Mouse (Mus musculus) myocyte (in vitro differentiated cells): ENCODE data around the gene 0610010K14Rik. TPM values are rescaled to one million over a fixed set of nuclear protein-coding genes. Genes with fewer than 3 reads are reported as not detected.

Source experiments
- H3K27me3 ChIP-seq: one replicate; pipeline ENCODE4 v1.6.1; 2011; ENCODE audit not compliant: control insufficient read depth, insufficient read depth, insufficient read length
- H3K36me3 ChIP-seq: one replicate; pipeline ENCODE4 v1.6.1; 2011; ENCODE audit not compliant: control insufficient read depth, insufficient read depth
- H3K4me2 ChIP-seq: one replicate; pipeline ENCODE4 v1.6.1; 2011; ENCODE audit warnings: low read depth, control low read depth
- H3K4me3 ChIP-seq: one replicate; pipeline ENCODE4 v1.5.1; 2011; ENCODE audit warnings: mild to moderate bottlenecking, control low read depth, moderate library complexity
- H3K79me2 ChIP-seq: one replicate; pipeline ENCODE4 v1.6.1; 2011; ENCODE audit not compliant: control insufficient read depth, insufficient read depth
- H3ac ChIP-seq: one replicate; pipeline ENCODE4 v1.6.1; 2011; ENCODE audit not compliant: control insufficient read depth, insufficient read length
- CEBPB ChIP-seq: IDR thresholded peaks from 2 replicates; pipeline ENCODE4 v1.6.1; 2011; ENCODE audit warnings: mild to moderate bottlenecking, moderate library complexity; ENCODE audit not compliant: poor library complexity, insufficient read depth, severe bottlenecking
- E2F4 ChIP-seq: IDR thresholded peaks from one replicate; pipeline ENCODE4 v1.6.1; 2011; ENCODE audit warnings: mild to moderate bottlenecking, control low read depth, moderate library complexity; ENCODE audit not compliant: insufficient read depth
- MAX ChIP-seq: IDR thresholded peaks from one replicate; pipeline ENCODE4 v1.6.1; 2011; ENCODE audit warnings: low read depth, mild to moderate bottlenecking, control low read depth
- MYOD1 ChIP-seq, 3 experiments: IDR thresholded peaks; one replicate each; pipeline ENCODE4 v1.6.1; 2011; ENCODE audit warnings: control low read depth in 2 of 3, low read depth in 2 of 3, mild to moderate bottlenecking in 2 of 3, moderate library complexity in 1 of 3; ENCODE audit not compliant: insufficient read length in 2 of 3, control insufficient read depth in 1 of 3
- MYOG ChIP-seq, 3 experiments: IDR thresholded peaks; one replicate each; pipeline ENCODE4 v1.6.1; 2011; ENCODE audit warnings: control low read depth in 2 of 3, low read depth in 2 of 3, mild to moderate bottlenecking in 2 of 3; ENCODE audit not compliant: insufficient read length in 2 of 3, control insufficient read depth in 1 of 3, insufficient read depth in 1 of 3
- POLR2A ChIP-seq: IDR thresholded peaks from one replicate; pipeline ENCODE4 v1.6.1; 2011; ENCODE audit warnings: low read depth, mild to moderate bottlenecking, control low read depth, moderate library complexity; ENCODE audit not compliant: insufficient read length
- POLR2AphosphoS2 ChIP-seq: IDR thresholded peaks from one replicate; pipeline ENCODE4 v1.6.1; 2011; ENCODE audit warnings: low read depth, control low read depth; ENCODE audit not compliant: insufficient read length
- REST ChIP-seq: IDR thresholded peaks from one replicate; pipeline ENCODE4 v1.6.1; 2011; ENCODE audit warnings: mild to moderate bottlenecking, control low read depth, moderate library complexity; ENCODE audit not compliant: insufficient read depth, insufficient read length
- SRF ChIP-seq: IDR thresholded peaks from one replicate; pipeline ENCODE4 v1.6.1; 2011; ENCODE audit warnings: low read depth; ENCODE audit not compliant: control insufficient read depth, insufficient read length
- TCF12 ChIP-seq: IDR thresholded peaks from one replicate; pipeline ENCODE4 v1.6.1; 2011; ENCODE audit warnings: mild to moderate bottlenecking, control low read depth; ENCODE audit not compliant: poor library complexity, insufficient read depth, severe bottlenecking
- TCF3 ChIP-seq: IDR thresholded peaks from one replicate; pipeline ENCODE4 v1.6.1; 2011; ENCODE audit warnings: low read depth, control low read depth; ENCODE audit not compliant: insufficient read length
- USF1 ChIP-seq: IDR thresholded peaks from one replicate; pipeline ENCODE4 v1.6.1; 2011; ENCODE audit warnings: low read depth, mild to moderate bottlenecking, control low read depth, moderate library complexity
- polyA plus RNA-seq: library from polyadenylated mRNA; unstranded; fragments of >200 nt; fragmentation: generic; extraction: Trizol; gene quantifications from one replicate; pipeline ENCODE4 v1.2.1, GENCODE M21; 2012; ENCODE audit warnings: missing spikeins

The 0610010K14Rik gene
- polyA plus RNA-seq, 1 experiment: 75.5 TPM

DNA sequence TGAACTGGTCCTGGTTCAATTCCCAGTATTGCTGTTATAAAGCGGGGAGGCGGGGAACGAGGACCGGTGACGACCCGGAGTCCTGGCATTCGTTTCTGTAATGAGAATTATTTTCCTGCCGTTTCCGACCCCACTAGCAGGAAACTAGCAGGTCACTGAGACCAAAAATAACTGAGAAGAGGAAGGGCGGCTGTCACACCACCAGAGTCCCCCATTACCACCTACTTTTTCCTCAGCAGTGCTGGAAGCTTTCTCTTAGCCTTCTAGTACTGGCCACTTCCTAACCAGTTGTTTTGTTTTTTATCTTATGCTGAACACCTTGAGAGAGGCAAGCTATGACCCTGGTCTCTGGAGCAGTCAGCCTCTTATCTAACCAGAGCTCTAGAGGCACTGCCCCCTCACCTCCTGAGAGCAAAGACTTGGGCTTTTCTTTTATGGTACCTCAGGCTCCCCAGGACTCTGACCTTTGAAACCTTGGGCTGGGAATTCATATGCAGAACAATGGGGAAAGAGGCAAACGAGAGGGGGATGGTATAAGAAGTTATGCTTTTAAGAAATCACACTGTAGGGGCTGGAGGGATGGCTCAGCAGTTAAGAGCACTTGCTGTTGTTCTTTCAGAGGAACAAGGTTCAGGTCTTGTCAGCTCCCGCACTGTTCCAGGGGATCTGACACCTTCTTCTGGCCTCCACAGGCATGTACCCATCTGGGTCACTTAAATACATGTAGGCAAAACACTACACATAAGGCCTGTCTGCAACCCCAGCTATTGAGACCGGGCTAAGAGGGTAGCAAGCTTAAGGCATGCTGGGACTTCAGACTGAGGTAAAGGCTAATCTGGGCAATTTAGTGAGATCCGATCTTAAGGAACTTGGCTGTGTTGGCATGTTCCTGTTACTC lies 15.9 kb downstream of the 0610010K14Rik start:
- no peaks in the 10 kb centered on the region for H3K36me3 ChIP-seq

GRCm38 (mm10) chr11:70220731-70221602 lies 16.7 kb downstream of the 0610010K14Rik start, which contains the start of gene Slc16a13:
TSS of gene Slc16a13 (minus strand) at chr11:70221064.
- Histone ChIP-seq H3K36me3 (no peaks in the 10 kb centered on the region), H3ac (peak within 1 kb of the TSS; percentile 0), H3K4me2 (peak within 1 kb of the TSS; percentile 100), H3K79me2 (no peaks in the 10 kb centered on the region), H3K27me3 (no peaks in the 10 kb centered on the region), H3K4me3 (peak within 1 kb of the TSS; percentile 59)
- TF ChIP-seq TCF12: no peak
- no peak for TF ChIP-seq E2F4
- peak; percentile 94 for TF ChIP-seq USF1
- TF ChIP-seq REST: no peak
- no peak for TF ChIP-seq TCF3
- no peak for TF ChIP-seq CEBPB
- peak; percentile 90 for TF ChIP-seq POLR2A
- no peak for TF ChIP-seq MYOG (IDR thresholded peaks at IDR 0.05; ENCODE audit: control insufficient read depth in 1 of 3, insufficient read depth in 1 of 3, insufficient read length in 2 of 3, low read depth in 2 of 3)
- TF ChIP-seq MYOD1 (IDR thresholded peaks at IDR 0.05; ENCODE audit: control insufficient read depth in 1 of 3, insufficient read length in 2 of 3, low read depth in 2 of 3): no peak
- no peak for TF ChIP-seq MAX
- no peak for TF ChIP-seq SRF
- peak; percentile 97 for TF ChIP-seq POLR2AphosphoS2

More for the DNA sequence above, 15.9 kb downstream of the 0610010K14Rik start:
- Histone ChIP-seq H3K4me3 (peak overlapping the region; percentile 59), H3K4me2 (peak overlapping the region; percentile 100), H3ac (peak overlapping the region; percentile 0), H3K27me3 (no peaks in the 10 kb centered on the region), H3K79me2 (no peaks in the 10 kb centered on the region)
- TF ChIP-seq E2F4 (no peak), TCF12 (no peak), REST (no peak), TCF3 (no peak), MAX (no peak), USF1 (no peak), MYOD1 (IDR thresholded peaks at IDR 0.05; ENCODE audit: control insufficient read depth in 1 of 3, insufficient read length in 2 of 3, low read depth in 2 of 3) (no peak), POLR2A (no peak), CEBPB (no peak), SRF (no peak)

DNA sequence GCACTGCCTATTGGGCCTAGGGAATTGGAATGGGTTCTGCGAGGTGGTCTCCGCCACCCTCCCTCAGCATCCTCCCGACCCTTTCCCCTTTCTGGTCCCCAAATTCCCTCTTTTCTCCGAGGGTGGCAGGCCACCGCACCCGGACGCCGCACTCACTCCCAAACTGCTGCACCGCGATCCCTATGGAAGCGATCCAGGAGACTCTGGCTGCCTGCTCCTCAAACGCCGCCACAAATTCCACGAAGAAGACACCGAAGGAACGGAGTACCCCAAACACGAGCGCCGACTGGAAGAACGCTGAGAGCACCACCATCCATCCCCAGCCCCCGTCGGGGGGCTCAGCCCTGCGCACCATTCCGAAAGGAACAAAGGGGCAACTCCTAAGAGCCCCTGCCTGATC lies 17.4 kb downstream of the 0610010K14Rik start:
- Histone ChIP-seq H3K79me2 (no peaks in the 10 kb centered on the region), H3K36me3 (no peaks in the 10 kb centered on the region), H3K27me3 (no peaks in the 10 kb centered on the region), H3K4me2 (peak overlapping the region; percentile 100), H3ac (peak overlapping the region; percentile 0), H3K4me3 (peak overlapping the region; percentile 59)
- TF ChIP-seq MAX (no peak), USF1 (no peak), MYOD1 (IDR thresholded peaks at IDR 0.05; ENCODE audit: control insufficient read depth in 1 of 3, insufficient read length in 2 of 3, low read depth in 2 of 3) (no peak)

- no peaks in the 10 kb centered on the region for H3K36me3 ChIP-seq
- TF ChIP-seq SRF (no peak), CEBPB (no peak), MYOG (IDR thresholded peaks at IDR 0.05; ENCODE audit: control insufficient read depth in 1 of 3, insufficient read depth in 1 of 3, insufficient read length in 2 of 3, low read depth in 2 of 3) (no peak), MAX (no peak), MYOD1 (IDR thresholded peaks at IDR 0.05; ENCODE audit: control insufficient read depth in 1 of 3, insufficient read length in 2 of 3, low read depth in 2 of 3) (no peak), USF1 (no peak), TCF3 (no peak), POLR2A (no peak), TCF12 (no peak), E2F4 (no peak), POLR2AphosphoS2 (no peak)
- peak overlapping the region; percentile 59 for H3K4me3 ChIP-seq
- H3K27me3 ChIP-seq: no peaks in the 10 kb centered on the region
- H3ac ChIP-seq: peak overlapping the region; percentile 0
- no peaks in the 10 kb centered on the region for H3K79me2 ChIP-seq
- H3K4me2 ChIP-seq: peak overlapping the region; percentile 100
Observed at GRCm38 (mm10) chr11:70219873-70220272, 17.8 kb downstream of the 0610010K14Rik start.
